Mouse (Mus musculus): ENCODE measurements around the gene Zfp335.
A peak's percentile ranks its signal among the peaks of the same experiment; 100 is the strongest.

The Zfp335 gene

GRCm38 (mm10) chr2:164930706-164931581 is 19.4 kb upstream of the Zfp335 start:
- peak; percentile 66 for DNase-seq (ENCODE audit: low read depth, low spot score)

GRCm38 (mm10) chr2:164924100-164924857 is 12.7 kb upstream of the Zfp335 start:
- peak; percentile 91 for DNase-seq (ENCODE audit: low read depth, low spot score)

- DNase-seq (ENCODE audit: low read depth, low spot score) = no peak
Observed at GRCm38 (mm10) chr2:164923291-164923690, 11.7 kb upstream of the Zfp335 start.

DNA sequence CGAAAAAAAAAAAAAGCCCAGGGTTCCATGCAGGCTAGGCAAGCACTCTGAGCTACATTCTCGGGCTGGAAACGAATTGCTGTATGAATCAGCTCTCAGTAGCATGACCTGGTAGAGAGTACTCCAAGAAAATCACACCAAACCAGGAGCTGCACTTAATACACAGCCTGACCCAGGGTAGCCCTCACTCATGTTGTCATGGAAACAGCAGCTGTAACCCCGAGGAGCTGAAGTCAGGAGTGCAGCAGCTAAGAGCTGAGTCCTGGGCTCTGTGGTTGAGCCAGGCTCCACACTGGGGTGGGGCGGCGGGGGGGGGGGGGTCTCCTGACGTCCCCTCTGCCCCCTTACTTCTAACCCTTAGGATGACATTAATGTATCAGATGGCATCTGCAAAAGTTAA is 10.4 kb upstream of the Zfp335 start:
- DNase-seq (ENCODE audit: low read depth, low spot score) = no peak

DNA sequence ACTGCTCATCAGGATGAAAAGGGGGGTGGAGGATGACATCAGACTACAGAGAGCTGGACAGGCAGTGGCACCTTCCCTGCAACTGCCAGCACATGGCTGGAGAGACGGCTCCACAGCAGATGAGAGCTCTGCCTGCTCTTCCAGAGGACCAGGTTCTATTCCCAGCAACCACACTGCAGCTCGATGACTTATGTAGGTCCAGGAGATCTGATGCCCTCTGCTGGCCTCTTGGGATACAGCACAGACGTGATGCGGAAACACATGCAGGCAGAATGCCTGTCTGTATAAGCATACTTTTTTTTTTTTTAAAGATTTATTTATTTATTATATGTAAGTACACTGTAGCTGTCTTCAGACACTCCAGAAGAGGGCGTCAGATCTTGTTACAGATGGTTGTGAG is 6.8 kb upstream of the Zfp335 start:
- DNase-seq (ENCODE audit: low read depth, low spot score) = peak; percentile 70

GRCm38 (mm10) chr2:164917371-164917770 is 5.8 kb upstream of the Zfp335 start:
- DNase-seq (ENCODE audit: low read depth, low spot score) = no peak

DNA sequence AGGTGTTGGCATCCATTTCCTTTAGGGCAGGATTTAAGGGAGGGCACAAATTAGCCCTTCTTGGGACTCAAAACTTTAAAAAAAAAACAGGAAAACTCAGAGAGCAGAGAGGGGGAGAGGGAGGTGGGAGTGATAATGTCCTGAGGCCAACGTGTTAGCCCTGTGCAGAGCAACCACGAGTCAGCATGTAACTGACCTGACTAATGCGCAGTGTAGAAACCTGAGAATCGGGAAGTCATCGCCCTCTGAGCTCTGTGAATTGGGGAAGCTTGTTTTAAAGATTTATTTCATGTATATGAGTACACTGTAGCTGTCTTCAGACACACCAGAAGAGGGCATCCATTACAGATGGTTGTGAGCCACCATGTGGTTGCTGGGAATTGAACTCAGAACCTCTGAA is 5.3 kb upstream of the Zfp335 start:
- DNase-seq (ENCODE audit: low read depth, low spot score) = peak; percentile 72

- DNase-seq (ENCODE audit: low read depth, low spot score) = peak; percentile 62
Observed at GRCm38 (mm10) chr2:164913428-164913786, 1.9 kb upstream of the Zfp335 start.

GRCm38 (mm10) chr2:164912749-164913427 is 1.3 kb upstream of the Zfp335 start:
- DNase-seq (ENCODE audit: low read depth, low spot score) = no peak

GRCm38 (mm10) chr2:164912151-164912550 is 594 bp upstream of the Zfp335 start:
- peak; percentile 65 for DNase-seq (ENCODE audit: low read depth, low spot score)

DNA sequence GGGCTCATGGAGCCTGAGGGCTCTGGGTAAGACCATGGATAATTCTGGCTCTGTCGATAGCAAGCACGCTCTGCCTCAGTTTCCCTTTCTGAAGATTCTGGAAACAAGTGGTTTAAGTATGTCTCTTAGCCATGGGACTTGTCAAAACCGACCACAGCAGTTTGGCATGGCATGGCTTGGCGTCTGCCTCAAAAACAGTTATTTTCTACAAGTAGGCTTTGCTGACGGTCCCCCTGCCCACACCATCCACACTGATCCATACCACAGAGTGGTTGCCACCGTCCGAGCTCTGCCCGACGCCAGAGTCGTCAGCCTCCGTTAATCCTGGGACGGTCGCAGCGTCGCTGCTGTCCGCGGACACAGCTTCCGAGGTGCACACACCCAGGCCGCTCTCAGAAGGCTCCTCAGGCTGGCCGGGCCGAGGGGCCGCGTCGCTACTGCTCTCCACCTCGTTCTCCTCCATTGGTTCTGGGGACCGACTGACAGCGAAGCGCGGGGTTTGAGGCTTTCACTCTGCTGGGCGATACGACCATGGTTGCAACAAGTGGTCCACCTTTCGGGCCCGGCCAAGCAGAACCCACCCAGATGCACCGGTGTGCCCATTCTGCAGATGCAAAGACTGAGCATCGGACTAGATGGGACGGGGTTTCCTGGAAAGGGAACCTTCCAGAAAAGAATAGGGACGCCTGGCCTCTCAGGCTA is 1.0 kb downstream of the Zfp335 start:
- no peak for DNase-seq (ENCODE audit: low read depth, low spot score)

DNA sequence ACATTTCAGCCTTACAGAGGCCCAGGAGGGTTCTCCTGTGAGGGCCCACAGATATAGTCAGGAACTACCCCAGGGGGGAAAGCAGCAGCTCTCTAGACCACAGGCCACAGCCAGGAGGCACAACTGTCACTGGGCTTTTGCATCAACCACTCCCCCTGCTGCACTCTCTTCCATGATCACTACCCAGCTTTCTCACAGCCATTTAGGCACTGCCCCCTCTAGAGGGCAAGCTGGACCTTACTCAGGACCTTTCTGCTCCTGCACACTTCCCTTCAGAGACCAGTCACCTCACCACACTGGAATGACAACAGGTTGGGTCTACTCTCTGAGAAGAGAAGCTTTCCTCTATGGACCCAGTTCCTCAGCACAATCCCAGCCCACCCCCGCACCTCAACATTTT is 2.0 kb downstream of the Zfp335 start:
- DNase-seq (ENCODE audit: low read depth, low spot score) = peak; percentile 87

GRCm38 (mm10) chr2:164909100-164909499 is 2.5 kb downstream of the Zfp335 start:
- no peak for DNase-seq (ENCODE audit: low read depth, low spot score)

GRCm38 (mm10) chr2:164908011-164908410 is 3.5 kb downstream of the Zfp335 start:
- DNase-seq (ENCODE audit: low read depth, low spot score) = no peak

DNA sequence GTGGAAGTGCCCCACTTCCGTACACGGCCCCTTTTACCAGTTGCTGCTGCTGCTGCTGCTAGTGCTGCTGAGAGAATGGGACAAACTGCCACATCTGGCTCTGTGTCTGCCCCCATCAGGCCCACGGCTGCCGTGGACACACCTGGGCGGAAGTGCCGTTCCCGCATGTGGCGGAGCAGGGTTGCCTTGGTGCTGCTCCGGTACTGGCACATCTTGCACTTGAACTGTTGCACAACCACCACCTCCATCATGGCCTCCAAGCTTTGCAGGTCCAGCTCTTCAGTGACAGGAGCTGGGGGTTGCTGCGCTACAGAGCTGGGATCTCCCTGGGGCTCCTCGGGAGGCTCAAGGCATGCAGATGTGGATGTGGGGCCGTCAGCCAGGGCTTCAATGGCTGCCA is 4.0 kb downstream of the Zfp335 start:
- no peak for DNase-seq (ENCODE audit: low read depth, low spot score)

- peak; percentile 31 for DNase-seq (ENCODE audit: low read depth, low spot score)
Observed at GRCm38 (mm10) chr2:164906071-164906470, 5.5 kb downstream of the Zfp335 start.

DNA sequence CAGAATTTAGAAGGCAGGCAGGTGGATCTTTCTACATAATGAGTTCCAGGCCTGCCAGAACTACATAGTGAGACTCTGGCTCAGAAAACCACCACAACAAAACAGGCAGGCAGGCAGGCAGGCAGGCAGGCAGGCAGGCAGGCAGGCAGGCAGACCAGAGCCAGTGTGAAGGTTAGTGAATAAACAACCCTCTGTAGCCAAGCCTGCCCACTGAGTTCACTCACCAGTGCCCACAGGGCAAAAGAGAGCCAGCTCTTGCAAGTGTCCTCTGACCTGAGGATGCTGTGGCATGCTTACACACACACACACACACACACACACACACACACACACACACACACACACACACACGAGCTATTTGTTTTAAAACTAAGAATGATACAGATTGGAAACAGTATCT is 8.1 kb downstream of the Zfp335 start:
- DNase-seq (ENCODE audit: low read depth, low spot score) = no peak

GRCm38 (mm10) chr2:164901380-164901779 is 10.2 kb downstream of the Zfp335 start:
- DNase-seq (ENCODE audit: low read depth, low spot score) = no peak

DNA sequence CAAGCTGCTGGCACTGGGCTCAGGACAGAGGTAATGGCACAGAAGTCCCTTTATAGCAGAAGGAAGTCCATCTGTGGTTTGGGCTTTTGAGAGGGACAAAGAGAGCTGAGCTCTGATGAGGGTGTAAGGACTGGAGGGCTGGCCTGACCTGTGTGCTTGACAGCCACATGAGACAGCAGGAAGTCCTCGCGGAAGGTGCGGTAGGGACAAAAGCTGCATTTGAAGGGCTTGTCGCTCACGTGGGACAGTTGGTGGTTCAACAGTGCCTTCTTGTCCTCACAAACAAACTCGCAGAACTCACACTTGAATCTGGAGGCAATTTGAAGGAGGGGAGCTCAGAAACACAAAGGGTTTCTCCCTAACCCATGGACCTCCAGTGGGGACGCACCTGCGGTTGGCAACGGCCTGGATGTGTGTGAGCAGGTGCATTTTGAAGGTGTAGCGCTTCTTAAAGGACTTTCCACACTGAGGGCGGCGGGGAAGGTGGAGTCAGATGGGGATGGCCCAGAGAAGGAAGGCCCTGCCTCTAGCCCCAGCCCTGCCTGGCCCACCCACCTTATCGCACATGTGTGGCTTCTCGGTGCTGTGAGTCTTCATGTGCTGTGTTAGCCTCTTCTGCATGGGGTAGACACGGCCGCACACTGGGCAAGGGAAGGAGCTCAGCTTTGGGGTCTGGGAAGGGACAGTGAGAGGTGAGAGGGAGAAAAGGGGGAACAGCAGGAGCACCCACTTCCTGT is 11.7 kb downstream of the Zfp335 start:
- DNase-seq (ENCODE audit: low read depth, low spot score) = no peak

- no peak for DNase-seq (ENCODE audit: low read depth, low spot score)
Observed at GRCm38 (mm10) chr2:164899034-164899433, 12.5 kb downstream of the Zfp335 start.

DNA sequence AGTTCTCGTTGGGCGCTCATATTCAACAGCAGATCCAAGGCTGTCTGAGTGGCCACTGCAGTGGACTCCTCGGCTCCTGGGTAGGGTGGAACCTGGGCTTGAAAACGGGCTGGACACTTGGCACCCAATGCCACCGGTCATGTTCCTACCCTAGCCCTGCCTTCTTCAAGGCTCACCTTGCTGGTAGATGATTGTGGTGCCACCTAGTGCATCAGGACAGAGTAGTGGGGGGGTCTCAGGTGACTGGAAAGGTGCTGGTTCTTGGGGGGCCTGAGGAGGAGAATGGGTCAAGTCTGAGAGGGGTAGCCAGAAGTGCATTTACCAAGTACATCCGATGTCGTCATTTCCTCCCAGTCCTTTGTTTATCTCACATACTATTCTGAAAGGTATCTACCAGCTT is 13.5 kb downstream of the Zfp335 start:
- no peak for DNase-seq (ENCODE audit: low read depth, low spot score)
